Mouse (Mus musculus): ENCODE measurements around the gene Apopt1. TPM values are rescaled to one million over a fixed set of nuclear protein-coding genes. Genes with fewer than 3 reads are reported as not detected.
A peak's percentile ranks its signal among the peaks of the same experiment; 100 is the strongest.

Gene Apopt1
- polyA plus RNA-seq, 1 experiment from 2014 or later, result 52.5 TPM

DNA sequence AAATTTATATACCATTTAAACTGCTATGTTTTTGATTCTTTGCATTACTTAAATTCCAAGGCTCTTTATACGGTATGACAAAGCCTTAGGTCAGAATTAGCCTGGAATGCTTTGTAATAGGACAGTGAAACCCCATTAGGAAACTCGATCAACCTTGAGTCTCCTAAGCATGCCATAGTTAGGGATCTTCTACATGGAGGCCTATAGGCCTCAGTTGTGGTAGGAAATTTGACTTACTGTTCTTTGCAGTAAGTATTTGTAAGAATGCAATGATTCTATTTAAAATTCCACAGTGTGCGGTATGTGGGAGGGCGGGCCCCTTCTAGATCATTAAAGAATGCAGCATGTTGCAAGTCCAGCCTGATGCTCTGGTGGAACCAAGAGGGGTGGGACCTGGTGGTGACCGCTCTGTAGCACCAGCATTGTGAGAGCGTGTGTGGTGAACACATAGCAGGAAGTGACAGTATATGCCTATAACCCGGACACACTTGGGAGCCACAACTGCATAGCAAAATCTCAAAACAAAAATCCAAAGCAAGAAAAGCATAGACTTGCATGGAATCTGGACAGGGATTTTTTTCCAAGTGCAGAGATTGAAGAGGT is 47.3 kb downstream of the Apopt1 start:
- DNase-seq (ENCODE audit: low spot score) (no peak), ATAC-seq (ENCODE audit: low FRiP score) (no peak)
- H3K4me1 ChIP-seq (replicated peaks; ENCODE audit: control insufficient read depth, insufficient read depth, low read length), result peaks cover 11% of the 10 kb centered on the region
- H3K9me3 ChIP-seq (ENCODE audit: control insufficient read depth, low read length), result no peaks in the 10 kb centered on the region
- H3K9ac ChIP-seq (ENCODE audit: low read depth, low read length), result peak overlapping the region; percentile 98
- no peaks in the 10 kb centered on the region for H3K27me3 ChIP-seq (ENCODE audit: control insufficient read depth, insufficient read depth, low read length)
- H3K36me3 ChIP-seq (ENCODE audit: control insufficient read depth, insufficient read depth, low read length), result no peaks in the 10 kb centered on the region
- H3K4me2 ChIP-seq (replicated peaks; ENCODE audit: low read depth, low read length), result peak overlapping the region; percentile 90
- peak overlapping the region; percentile 84 for H3K4me3 ChIP-seq (ENCODE audit: low read depth, low read length)
- 77% methylated on average over 7 of the region's 7 CpGs for WGBS
- no peak overlapping the region for H3K27ac ChIP-seq (ENCODE audit: low read depth, low read length)

- H3K4me3 ChIP-seq (ENCODE audit: low read depth, low read length), result no peak overlapping the region
- H3K27ac ChIP-seq (ENCODE audit: low read depth, low read length), result no peak overlapping the region
- H3K9me3 ChIP-seq (ENCODE audit: control insufficient read depth, low read length), result no peaks in the 10 kb centered on the region
- DNase-seq (ENCODE audit: low spot score) (no peak), ATAC-seq (ENCODE audit: low FRiP score) (no peak)
- WGBS, result 89% methylated on average over 13 of the region's 13 CpGs
- H3K36me3 ChIP-seq (ENCODE audit: control insufficient read depth, insufficient read depth, low read length), result no peaks in the 10 kb centered on the region
- no peak overlapping the region for H3K4me2 ChIP-seq (replicated peaks; ENCODE audit: low read depth, low read length)
- no peaks in the 10 kb centered on the region for H3K27me3 ChIP-seq (ENCODE audit: control insufficient read depth, insufficient read depth, low read length)
- H3K4me1 ChIP-seq (replicated peaks; ENCODE audit: control insufficient read depth, insufficient read depth, low read length), result peaks cover 21% of the 10 kb centered on the region
- H3K9ac ChIP-seq (ENCODE audit: low read depth, low read length), result no peak overlapping the region
Measured at GRCm38 (mm10) chr12:111762620-111763280, 49.7 kb downstream of the Apopt1 start.

GRCm38 (mm10) chr12:111766313-111767236 is 53.5 kb downstream of the Apopt1 start:
- peaks cover 11% of the 10 kb centered on the region for H3K4me1 ChIP-seq (replicated peaks; ENCODE audit: control insufficient read depth, insufficient read depth, low read length)
- H3K4me2 ChIP-seq (replicated peaks; ENCODE audit: low read depth, low read length), result peak overlapping the region; percentile 20
- 0 out of 2 replicates have a peak overlapping the region, but pooled peaks have one; percentile 15 for H3K9ac ChIP-seq (ENCODE audit: low read depth, low read length)
- H3K9me3 ChIP-seq (ENCODE audit: control insufficient read depth, low read length), result no peaks in the 10 kb centered on the region
- 25% methylated on average over 16 of the region's 16 CpGs for whole genome bisulfite sequencing
- no peaks in the 10 kb centered on the region for H3K36me3 ChIP-seq (ENCODE audit: control insufficient read depth, insufficient read depth, low read length)
- H3K4me3 ChIP-seq (ENCODE audit: low read depth, low read length), result no peak overlapping the region
- DNase-seq (ENCODE audit: low spot score), result peak; percentile 55
- H3K27ac ChIP-seq (ENCODE audit: low read depth, low read length), result peak overlapping the region; percentile 67
- no peaks in the 10 kb centered on the region for H3K27me3 ChIP-seq (ENCODE audit: control insufficient read depth, insufficient read depth, low read length)
- ATAC-seq (ENCODE audit: low FRiP score), result peak; percentile 84

DNA sequence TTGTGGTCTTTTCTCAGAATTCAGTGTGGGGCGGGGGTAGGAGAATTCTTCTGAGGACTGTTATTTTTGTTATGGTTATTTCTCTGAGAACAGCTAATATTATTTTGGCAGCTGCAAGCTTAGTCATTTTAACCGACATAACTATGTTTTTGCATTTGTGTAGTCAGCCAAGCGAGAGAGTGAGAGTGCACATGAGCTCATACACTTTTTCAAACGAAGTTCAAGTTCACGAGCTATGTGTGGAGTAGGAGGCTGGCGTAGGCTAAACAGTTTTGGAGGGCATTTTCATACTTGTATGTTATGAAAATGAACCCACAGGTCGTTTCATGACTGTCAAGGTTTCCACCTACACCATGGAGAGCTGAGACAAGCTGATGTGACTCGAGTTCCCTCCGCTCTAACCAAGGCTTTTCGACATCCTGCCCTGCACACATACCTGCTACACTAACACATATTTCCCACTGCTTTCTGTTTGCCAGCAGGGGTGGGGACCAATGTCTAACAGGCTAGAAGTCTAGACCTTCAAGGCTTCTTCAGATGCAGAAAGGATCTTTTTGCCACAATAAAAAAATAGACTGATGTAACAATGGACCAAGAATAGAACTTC is 55.4 kb downstream of the Apopt1 start:
- H3K4me1 ChIP-seq (replicated peaks; ENCODE audit: control insufficient read depth, insufficient read depth, low read length), result peaks cover 11% of the 10 kb centered on the region
- no peak overlapping the region for H3K4me3 ChIP-seq (ENCODE audit: low read depth, low read length)
- ATAC-seq (ENCODE audit: low FRiP score), result no peak
- no peaks in the 10 kb centered on the region for H3K27me3 ChIP-seq (ENCODE audit: control insufficient read depth, insufficient read depth, low read length)
- no peak overlapping the region for H3K9ac ChIP-seq (ENCODE audit: low read depth, low read length)
- no peak for DNase-seq (ENCODE audit: low spot score)
- 94% methylated on average over 10 of the region's 10 CpGs for WGBS
- H3K9me3 ChIP-seq (ENCODE audit: control insufficient read depth, low read length), result no peaks in the 10 kb centered on the region
- H3K27ac ChIP-seq (ENCODE audit: low read depth, low read length), result no peak overlapping the region
- H3K4me2 ChIP-seq (replicated peaks; ENCODE audit: low read depth, low read length), result no peak overlapping the region
- H3K36me3 ChIP-seq (ENCODE audit: control insufficient read depth, insufficient read depth, low read length), result no peaks in the 10 kb centered on the region; the same call in 1 of the 2 replicates

DNA sequence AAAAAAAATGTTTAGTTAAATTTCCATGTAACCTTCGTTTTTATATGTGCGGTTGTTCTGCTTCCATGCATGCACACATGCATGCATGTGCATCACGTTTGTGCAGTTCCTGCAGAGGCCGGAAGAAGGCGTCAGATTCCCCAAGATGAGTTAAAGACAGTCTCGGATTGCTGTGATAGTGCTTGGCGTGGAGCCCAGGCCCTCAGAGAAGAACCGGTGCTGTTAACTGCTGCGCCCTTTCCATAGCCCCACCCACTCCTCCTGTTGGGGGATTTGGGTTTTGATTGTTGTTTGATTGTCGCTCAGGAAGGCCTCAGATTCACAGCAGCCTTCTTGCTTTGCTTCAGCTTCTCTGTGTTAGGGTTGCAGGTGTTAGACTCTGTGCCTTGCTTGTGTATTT is 56.2 kb downstream of the Apopt1 start:
- 49% methylated on average over 10 of the region's 10 CpGs for WGBS
- no peak overlapping the region for H3K9ac ChIP-seq (ENCODE audit: low read depth, low read length)
- peaks cover 5% of the 10 kb centered on the region; the same call in 1 of the 2 replicates for H3K36me3 ChIP-seq (ENCODE audit: control insufficient read depth, insufficient read depth, low read length)
- H3K4me2 ChIP-seq (replicated peaks; ENCODE audit: low read depth, low read length), result no peak overlapping the region
- DNase-seq (ENCODE audit: low spot score) (no peak), ATAC-seq (ENCODE audit: low FRiP score) (no peak)
- no peak overlapping the region for H3K4me3 ChIP-seq (ENCODE audit: low read depth, low read length)
- H3K9me3 ChIP-seq (ENCODE audit: control insufficient read depth, low read length), result no peaks in the 10 kb centered on the region
- peaks cover 11% of the 10 kb centered on the region for H3K4me1 ChIP-seq (replicated peaks; ENCODE audit: control insufficient read depth, insufficient read depth, low read length)
- H3K27me3 ChIP-seq (ENCODE audit: control insufficient read depth, insufficient read depth, low read length), result no peaks in the 10 kb centered on the region
- no peak overlapping the region for H3K27ac ChIP-seq (ENCODE audit: low read depth, low read length)

DNA sequence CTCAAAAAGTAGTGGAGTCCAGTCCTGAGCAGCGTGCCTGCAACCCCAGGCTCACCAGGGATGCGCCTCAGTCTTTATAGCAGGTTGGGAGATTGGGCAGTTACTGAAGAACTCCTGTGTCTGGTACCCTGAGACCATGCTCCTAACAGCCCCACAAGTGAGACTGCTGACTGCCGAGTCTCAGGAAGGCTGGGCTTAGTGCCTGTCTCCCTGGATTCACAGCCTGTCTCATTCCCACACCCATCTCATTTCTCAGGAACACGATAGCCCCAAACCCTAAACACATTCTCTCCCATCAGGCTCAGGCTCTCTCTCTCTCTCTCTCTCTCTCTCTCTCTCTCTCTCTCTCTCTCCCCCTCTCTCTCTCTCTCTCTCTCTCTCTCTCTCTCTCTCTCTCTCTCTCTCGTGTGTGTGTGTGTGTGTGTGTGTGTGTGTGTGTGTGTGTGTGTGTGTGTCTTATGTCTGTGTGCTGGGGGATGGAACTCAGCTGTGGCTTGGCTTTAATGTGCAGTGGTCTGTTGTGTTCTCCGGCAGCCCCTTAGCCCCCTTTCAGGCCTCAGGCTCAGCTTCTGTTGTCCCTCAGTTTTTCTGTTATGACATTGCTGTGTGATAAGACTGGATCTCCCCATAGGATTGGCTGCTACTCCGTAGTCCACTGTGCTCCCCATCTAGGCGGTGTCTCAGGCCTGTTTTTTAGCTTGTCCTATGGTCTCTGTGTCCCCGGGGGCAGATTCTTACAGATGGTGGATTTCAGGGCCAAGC is 56.9 kb downstream of the Apopt1 start:
- Histone ChIP-seq H3K27ac (ENCODE audit: low read depth, low read length) (no peak overlapping the region), H3K9me3 (ENCODE audit: control insufficient read depth, low read length) (no peaks in the 10 kb centered on the region), H3K4me2 (replicated peaks; ENCODE audit: low read depth, low read length) (no peak overlapping the region), H3K36me3 (ENCODE audit: control insufficient read depth, insufficient read depth, low read length) (peaks cover 10% of the 10 kb centered on the region; the same call in 1 of the 2 replicates), H3K9ac (ENCODE audit: low read depth, low read length) (no peak overlapping the region), H3K27me3 (ENCODE audit: control insufficient read depth, insufficient read depth, low read length) (no peaks in the 10 kb centered on the region), H3K4me1 (replicated peaks; ENCODE audit: control insufficient read depth, insufficient read depth, low read length) (peaks cover 11% of the 10 kb centered on the region), H3K4me3 (ENCODE audit: low read depth, low read length) (no peak overlapping the region)
- 71% methylated on average over 8 of the region's 9 CpGs for WGBS
- ATAC-seq (ENCODE audit: low FRiP score) (no peak), DNase-seq (ENCODE audit: low spot score) (no peak)

- H3K9me3 ChIP-seq (ENCODE audit: control insufficient read depth, low read length), result no peaks in the 10 kb centered on the region
- DNase-seq (ENCODE audit: low spot score) (no peak), ATAC-seq (ENCODE audit: low FRiP score) (no peak)
- 89% methylated on average over 10 of the region's 10 CpGs for WGBS
- peaks cover 12% of the 10 kb centered on the region; the same call in 1 of the 2 replicates for H3K36me3 ChIP-seq (ENCODE audit: control insufficient read depth, insufficient read depth, low read length)
- H3K27me3 ChIP-seq (ENCODE audit: control insufficient read depth, insufficient read depth, low read length), result no peaks in the 10 kb centered on the region
- H3K9ac ChIP-seq (ENCODE audit: low read depth, low read length), result no peak overlapping the region
- H3K4me3 ChIP-seq (ENCODE audit: low read depth, low read length), result no peak overlapping the region
- H3K4me2 ChIP-seq (replicated peaks; ENCODE audit: low read depth, low read length), result no peak overlapping the region
- H3K27ac ChIP-seq (ENCODE audit: low read depth, low read length), result no peak overlapping the region
- peaks cover 9% of the 10 kb centered on the region for H3K4me1 ChIP-seq (replicated peaks; ENCODE audit: control insufficient read depth, insufficient read depth, low read length)
Measured at GRCm38 (mm10) chr12:111770651-111771050, 57.6 kb downstream of the Apopt1 start.

GRCm38 (mm10) chr12:111774156-111774555 is 61.1 kb downstream of the Apopt1 start:
- Histone ChIP-seq H3K4me3 (ENCODE audit: low read depth, low read length) (no peak overlapping the region), H3K27me3 (ENCODE audit: control insufficient read depth, insufficient read depth, low read length) (no peaks in the 10 kb centered on the region), H3K4me1 (replicated peaks; ENCODE audit: control insufficient read depth, insufficient read depth, low read length) (no peaks in the 10 kb centered on the region), H3K9ac (ENCODE audit: low read depth, low read length) (no peak overlapping the region), H3K36me3 (ENCODE audit: control insufficient read depth, insufficient read depth, low read length) (peaks cover 27% of the 10 kb centered on the region), H3K4me2 (replicated peaks; ENCODE audit: low read depth, low read length) (no peak overlapping the region), H3K27ac (ENCODE audit: low read depth, low read length) (no peak overlapping the region), H3K9me3 (ENCODE audit: control insufficient read depth, low read length) (no peaks in the 10 kb centered on the region)
- no peak for DNase-seq (ENCODE audit: low spot score)
- ATAC-seq (ENCODE audit: low FRiP score), result no peak
- 92% methylated on average over 16 of the region's 16 CpGs for WGBS
